Mouse (Mus musculus): ENCODE measurements around the gene D630023F18Rik.

Gene D630023F18Rik

DNA sequence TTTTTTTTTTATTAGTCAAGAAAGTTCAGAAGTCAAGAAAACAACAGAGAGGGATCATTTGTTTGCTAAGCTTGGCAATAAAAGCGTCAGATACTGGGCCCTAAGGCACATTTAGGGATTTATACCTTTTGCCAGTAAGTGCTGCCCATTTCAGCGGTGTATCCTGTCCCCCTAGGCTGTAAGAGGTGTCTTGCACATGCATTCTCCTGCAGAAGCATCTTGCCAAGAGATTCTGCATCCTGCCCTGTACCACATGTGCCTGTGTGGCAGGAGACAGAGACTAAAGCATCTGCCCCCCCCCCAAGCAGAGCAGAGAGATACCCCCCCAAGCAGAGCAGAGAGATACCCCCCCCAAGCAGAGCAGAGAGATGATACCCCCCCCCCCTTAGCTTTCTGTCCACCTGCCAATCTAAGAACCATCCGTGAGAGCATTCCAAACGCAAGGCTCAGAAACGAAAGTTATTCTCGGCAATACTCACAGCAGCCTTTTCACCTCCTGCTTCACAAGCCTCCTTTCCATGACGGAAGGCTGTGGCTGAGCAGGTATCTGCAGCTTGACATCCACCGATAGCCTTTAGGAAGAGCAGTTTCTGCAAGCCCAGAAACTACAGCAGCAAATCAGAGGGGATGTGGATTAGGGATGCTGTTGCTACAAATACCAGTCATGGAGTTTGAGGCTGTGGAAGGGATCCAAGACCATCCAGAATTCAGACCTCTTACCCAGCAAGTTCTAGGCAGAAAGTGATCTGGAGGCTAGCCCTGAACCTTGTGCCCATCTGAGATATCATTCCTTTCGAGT, at the start of gene D630023F18Rik:
TSS of gene D630023F18Rik (minus strand) at position 641 of the 799 bp plus-strand sequence.
- DNase-seq, result no peak

DNA sequence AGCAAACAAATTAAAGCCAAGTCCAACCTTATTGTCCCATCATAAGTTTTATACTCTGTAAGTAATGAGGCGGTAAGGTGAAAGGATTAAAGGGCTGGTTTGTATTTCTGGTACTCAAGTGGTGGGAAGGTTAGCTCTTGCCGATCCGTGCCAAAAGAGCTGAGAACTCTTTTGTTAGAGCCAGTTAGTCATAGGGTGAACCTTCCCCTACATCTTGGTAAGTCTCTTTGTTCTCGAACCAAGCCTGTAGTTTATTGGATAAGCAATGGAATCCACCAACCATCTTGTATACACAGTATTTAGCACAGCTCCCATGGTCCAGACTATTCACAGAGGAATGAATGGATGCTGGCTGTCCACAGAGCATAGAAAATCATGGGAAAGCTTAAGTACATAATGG, 48.6 kb upstream of the D630023F18Rik start:
- no peak for DNase-seq

DNA sequence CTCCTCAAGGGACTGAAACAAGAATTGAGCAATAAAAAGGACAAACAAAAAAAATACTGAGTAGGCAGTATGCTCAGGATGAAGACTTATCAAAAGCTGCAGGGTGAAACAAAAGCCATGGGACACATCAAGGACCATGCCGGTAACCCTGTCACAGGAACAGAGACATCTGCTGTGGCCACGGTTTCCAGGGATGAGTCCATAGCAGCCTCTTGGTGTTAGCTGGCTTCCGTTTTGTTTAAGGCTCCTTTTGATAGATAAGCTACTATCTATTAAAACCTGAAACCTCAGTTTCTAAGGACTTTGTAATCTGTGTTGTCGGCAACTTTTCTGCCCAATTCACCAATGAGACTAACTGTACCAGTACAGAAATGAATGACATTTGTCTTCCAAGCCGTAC, 46.9 kb upstream of the D630023F18Rik start:
- DNase-seq, result no peak

DNA sequence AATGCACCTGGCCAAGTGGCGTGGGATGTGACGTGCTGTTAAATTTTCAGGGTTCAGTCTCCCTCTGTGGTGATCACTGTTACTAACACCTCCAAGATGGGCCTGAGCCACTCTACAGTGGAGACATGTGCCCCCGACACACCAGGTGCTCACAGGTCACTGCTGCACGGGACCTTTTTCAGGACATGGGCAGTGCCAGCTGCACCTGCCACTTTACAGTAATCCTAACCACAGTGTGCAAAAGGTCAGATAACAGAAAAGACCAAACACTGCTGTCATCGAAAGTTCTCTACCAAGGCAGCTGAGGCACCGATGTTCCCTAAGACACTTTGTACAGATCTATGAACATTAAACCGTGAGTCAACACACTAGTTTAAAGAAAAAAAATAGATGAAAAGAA, 46.5 kb upstream of the D630023F18Rik start:
- no peak for DNase-seq

DNA sequence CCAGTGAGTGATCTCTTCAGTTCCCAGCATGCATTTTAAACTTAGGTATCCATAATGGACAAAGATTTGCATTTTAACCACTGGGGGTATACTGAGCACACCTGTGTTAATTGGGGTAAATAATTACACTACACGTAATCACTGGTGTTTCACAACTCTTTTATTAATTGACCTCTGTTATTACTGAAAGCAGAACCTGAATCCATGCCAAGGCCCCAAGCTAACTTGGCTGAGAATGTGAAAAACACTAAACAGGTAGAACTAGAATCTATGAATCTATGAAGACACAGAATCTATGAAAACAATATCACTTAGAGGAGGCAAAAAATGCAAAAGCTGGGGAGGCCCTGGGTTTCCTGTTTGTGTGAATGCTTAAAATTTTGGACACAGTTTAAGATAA, 44.5 kb upstream of the D630023F18Rik start:
- DNase-seq, result peak; percentile 37

DNA sequence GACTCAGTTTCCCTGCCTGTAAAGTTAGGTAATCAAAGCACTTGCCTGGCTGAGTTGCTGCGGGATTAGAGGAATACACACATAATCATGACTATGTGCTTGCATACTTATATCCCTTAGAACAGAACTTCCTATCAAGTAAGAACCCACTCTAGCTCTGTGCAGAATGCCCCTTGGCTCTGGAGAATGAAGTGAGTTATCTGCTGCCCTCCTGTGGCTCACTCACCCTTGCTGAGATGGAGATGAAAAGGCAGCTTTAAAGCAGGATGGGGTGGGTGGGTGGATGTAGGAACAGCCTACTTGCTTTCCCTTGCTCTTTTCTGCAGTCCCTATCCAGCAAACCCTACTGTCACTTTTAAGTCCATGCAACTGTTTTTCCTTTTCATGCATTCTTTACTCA, 39.2 kb upstream of the D630023F18Rik start:
- no peak for DNase-seq

DNA sequence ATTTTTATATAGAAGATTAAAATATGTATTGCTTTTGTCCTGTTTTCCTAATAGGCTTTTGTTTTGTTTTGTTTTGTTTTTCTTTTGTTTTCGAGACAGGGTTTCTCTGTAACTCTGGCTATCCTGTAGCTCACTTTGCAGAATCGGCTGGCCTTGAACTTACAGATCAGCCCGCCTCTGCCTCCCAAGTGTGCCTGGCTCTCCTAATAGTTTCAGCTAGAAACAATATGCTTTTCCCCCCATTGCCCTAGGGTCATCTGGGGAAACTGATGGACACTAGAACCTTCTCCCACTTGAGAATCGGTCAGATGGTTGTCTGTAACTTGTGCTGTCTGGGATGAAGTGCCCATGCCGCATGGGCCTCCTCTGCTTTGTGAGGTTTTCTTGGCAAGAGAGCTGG, 33.1 kb upstream of the D630023F18Rik start:
- DNase-seq, result no peak

DNA sequence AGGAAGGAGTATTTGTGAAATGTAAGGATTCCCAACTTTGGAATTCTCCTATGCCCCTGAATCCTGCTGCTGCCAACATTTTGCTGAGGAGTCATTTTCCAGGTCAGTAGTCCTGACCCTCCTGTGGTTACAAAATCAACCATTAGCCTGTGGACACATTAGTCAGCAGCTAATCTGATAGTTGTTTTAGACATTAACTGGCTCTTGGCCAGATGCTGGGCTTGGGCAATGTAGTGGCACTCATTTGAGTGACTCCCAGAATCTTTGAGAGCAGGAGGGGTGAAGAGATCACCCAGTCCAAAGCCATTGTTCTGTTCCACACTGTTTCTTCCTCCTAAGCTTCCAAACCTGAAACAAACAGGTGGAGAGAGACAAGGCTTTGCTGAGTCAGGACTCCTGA, 31.8 kb upstream of the D630023F18Rik start:
- peak; percentile 87 for DNase-seq

DNA sequence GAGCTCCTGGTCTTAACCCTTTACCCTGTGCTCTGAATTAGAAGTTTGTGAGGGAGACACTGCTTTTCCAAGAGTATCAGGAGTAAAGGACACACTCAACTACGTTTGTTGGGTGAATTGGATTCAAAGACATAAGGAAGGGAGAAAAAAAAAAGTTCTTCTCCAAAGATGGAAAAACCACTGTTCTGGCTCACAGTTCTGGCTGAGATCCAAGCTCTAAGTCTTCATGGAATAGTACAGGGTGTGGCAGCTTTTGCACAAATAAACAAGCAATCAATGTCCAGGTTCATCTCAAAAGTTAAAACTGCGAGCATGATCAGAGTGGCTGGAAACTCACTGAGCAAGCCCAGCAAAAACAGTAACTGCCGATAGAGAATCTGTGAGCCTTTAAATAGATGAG, 25.0 kb upstream of the D630023F18Rik start:
- DNase-seq, result no peak

DNA sequence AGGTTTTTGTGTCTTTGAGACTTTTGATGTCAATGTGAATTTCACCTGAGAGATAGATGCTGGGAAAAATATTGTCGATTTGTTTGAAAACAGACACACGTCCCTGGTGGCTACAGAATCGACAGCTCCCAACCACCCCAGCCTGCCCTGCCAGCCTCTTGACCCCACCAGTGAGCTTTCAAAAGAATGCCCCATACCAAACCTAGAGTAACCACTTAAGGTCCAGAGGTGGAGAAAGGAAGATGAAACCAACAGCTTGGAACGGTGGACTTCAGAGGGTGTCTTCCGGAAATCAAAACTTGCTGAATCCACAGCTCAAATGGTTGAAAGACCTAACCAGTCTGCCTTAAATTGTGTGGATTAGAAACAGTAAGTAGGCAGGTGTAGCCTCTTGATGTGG, 24.3 kb upstream of the D630023F18Rik start:
- DNase-seq, result no peak

DNA sequence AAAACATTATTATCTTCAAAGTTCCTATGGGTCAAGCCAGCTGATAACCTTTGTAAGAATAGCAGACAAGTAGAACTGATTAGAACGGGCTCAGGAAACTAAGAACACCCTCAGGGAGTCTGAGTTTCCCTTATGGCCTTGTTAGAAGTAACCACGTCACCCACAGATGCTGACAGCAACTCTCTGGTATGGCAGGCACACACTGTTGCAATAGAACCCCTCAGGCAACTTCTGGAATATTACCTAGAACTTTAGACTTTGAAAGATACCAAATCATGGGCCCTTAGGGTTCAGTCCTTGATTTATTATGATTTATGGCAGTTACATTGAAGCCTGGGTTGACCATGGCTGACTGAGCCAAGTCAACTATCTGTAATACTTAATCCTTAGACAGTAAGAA, 23.6 kb upstream of the D630023F18Rik start:
- no peak for DNase-seq

DNA sequence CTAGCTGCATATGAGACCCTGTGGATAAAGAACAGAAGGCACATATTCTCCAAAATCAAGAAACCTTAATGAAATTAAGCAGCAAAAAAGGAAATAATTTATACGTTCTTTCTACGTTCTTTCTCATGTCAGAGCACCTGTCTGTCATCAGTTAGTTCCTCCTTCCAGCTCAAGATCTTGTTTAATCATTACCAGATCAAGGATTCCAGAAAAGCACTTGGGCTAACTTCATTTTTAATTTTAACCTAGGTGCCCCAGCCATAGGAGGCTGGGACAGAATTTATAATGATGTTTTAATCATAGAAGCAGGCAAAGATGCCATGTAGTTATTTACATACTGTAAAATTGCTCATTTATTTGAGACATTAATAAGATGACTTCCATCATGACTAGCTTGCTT, 21.8 kb upstream of the D630023F18Rik start:
- no peak for DNase-seq

DNA sequence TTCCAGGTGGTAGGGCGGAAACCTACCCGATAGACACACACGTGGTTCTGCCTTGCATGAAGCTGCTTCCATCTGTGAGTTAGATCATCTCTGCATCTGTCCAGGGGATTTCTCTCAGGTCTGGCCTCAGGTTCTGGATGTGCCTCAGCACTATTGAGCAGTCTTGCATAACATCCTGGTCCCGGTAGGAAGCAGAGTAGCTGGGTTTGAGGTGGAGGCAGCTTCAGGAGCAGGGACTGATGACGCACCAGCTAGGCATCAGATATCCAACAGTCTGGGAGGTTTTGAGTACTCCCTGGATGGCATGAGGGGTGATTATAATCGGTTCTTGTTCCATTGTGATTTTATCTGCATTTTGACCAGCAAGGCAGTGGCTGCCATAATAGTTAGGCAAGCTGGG, 14.5 kb upstream of the D630023F18Rik start:
- no peak for DNase-seq

DNA sequence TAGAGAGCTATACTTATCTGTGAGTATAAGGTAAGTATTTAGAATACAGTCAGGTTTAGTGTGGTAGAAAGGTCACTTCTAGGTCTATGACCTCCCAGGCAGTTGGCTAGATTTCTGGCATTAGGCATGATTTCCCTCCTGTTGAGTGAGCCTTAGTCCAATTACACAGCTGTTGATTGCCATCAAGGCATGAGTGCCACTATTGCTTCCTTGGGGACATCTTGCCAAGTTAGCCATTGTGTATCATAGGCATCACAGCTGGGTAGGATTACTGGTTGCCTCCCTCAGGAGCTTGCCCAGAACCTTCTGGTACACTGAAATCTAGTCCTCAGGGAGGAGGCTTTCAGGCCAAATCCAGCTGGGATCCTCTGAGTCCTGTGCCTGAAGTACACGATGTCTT, 9.8 kb upstream of the D630023F18Rik start:
- no peak for DNase-seq

DNA sequence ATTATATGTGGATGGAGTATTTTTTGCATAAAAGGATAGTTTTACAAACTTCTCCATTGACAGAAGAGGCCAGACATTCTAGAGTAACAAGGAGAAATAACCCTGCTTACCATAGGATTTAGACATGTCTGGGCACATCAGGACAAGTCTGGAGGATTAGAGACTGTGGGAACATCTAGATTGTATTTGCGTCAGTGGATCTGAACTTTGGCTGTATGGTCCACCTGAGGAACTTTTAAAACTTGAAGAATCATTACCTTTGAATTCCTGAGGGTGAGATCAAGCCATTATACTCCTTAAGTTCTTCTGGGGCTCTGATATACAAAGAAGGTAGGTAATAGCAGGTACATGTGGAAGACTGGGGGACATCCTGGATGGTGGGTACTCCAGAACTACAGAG, 8.7 kb upstream of the D630023F18Rik start:
- no peak for DNase-seq

DNA sequence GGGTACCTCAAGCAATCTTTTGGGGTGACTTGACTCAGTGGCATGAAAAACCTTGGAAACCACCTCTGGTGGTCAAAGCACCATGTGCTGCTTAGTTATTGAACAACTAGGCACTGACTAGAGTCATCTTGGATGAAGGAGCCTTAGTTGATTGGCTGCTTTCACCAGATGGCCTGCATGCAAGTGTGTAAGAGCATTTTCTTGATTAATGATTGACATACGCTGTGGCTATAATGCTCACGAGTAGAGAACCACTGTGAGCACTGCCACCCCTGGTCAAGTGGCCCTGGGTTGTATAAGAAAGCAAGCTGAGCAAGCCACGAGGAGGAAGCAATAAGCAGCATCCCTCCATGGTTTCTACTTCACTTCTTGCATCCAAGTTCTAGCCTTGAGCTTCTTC, 7.2 kb upstream of the D630023F18Rik start:
- DNase-seq, result peak; percentile 34

DNA sequence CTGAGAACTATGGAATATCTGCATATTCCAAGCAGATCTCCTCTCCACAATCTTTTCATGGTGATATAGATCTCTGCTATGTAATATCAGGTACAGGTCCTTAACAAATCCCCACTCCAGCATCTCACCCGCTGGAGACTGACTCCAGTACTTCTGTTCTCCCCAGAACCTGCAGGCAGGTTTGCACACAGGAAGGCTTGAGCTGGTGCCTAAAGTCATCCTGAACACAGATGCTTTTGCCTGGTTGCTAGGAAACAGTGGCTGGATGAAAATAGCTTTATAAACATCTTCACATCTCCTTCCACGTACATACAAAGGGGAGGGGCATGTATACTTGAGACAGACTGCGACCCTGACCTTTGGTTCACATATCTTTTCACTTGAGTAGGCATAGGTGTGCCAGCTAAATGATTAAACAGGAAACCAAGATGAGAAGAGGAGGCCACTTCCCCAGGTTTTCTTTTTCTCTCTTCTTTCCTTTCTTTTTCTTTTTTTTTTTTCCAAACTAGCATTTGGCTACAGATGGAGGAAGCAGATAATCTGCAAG, 6.7 kb upstream of the D630023F18Rik start:
- no peak for DNase-seq

DNA sequence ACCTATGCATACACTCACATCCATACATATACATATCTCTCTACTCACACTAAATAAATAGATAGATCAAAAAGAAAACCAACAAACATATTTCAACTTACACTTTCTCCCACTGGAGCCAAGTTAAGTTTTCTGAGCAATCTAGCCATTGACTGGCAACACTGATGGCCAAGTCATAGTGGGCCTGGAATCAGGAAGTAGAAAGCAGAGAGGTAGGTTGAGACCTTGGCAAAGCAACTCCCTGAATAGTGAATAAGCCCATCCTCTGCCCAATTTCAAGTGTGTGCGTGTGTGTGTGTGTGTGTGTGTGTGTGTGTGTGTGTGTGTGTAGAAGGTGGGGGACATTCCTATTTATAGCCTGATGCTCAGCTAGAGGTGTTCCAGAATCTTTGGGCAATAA, 3.6 kb downstream of the D630023F18Rik start, which contains the start of gene Gm28845:
TSS of gene Gm28845 (minus strand) at position 121 of the 400 bp plus-strand sequence.
- DNase-seq, result no peak

DNA sequence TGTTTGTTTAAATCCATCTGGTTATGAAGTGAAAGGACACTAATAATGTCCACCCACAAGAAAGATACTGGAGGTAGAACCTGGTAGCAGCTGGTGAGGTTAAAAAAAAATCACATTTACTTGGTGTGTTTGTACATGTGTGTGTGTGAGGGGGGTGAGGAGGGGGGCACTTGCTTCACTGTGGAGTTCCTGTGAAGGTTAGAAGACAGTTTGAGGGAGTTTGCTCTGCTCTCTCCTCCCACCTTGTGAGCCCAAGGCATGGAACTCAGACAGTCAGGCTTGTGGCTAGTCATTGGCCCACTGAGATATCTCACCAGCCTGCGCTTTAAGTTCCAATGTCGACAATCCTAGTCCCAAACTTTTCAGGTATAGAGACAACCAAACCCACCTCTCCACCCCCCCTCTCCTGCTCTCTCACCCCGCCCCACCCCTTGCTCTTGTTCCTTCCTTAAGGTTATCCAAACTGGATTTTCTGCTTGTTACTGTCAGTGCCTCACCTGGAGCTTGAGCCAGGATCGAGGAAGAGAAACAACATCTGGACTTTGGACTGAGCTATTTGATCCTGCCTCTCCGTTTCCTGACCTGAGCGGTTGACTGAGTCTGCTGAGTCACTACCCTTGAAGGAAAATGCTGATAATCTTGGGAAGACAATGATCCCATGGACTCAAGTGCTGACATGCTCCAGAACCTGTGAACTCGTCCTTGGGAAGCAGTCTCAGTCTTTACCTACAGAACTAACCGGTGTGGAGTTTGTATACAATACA, 4.7 kb downstream of the D630023F18Rik start:
- peak; percentile 74 for DNase-seq

DNA sequence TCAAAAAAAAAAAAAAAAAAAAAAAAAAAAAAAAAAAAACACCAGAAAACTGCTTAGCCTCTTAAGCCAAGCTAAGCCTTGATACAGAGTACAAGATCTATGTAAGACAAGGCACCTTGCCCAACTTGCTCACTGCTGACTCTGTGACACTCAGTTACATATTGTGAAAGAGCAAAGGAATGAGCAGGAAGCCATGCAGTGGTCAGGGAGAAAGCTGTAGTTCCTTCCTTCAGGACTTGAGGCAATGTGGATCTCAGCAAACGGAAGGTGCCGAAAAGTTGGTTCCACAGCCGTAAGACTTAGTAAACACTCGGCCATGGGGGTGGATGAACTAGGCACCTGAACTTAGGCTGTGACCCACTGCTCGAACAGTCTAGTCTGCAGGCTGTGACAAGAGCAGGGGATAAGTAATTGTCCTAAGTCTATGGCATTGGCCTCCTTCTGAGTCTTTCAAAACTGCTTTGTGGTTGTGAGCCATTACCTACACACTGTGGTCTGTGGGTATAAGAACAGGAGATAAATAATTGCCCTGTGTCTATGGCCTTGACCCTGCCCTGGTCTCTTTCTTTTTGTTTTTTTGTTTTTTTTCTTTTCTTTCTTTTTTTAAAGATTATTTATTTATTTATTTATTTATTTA, 9.4 kb downstream of the D630023F18Rik start:
- no peak for DNase-seq

DNA sequence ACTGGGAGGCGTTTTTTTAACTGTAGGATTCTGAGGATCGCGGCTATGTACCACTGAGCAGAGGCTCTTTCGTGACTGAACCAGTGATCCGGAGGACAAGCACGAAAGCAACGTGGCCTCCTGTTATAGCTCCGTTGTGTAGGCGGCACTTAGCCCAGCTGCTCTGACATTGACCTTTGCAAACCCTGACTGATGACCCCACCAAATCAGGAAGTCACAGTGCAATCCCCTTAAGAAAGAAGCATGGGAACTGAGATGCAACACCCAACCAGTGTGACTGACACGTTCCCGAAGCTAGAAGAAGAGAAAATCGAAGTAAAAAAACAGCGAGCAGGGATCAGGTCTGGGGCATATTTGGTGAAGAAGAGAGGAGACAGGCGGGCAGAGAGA, 10.2 kb downstream of the D630023F18Rik start:
- no peak for DNase-seq

DNA sequence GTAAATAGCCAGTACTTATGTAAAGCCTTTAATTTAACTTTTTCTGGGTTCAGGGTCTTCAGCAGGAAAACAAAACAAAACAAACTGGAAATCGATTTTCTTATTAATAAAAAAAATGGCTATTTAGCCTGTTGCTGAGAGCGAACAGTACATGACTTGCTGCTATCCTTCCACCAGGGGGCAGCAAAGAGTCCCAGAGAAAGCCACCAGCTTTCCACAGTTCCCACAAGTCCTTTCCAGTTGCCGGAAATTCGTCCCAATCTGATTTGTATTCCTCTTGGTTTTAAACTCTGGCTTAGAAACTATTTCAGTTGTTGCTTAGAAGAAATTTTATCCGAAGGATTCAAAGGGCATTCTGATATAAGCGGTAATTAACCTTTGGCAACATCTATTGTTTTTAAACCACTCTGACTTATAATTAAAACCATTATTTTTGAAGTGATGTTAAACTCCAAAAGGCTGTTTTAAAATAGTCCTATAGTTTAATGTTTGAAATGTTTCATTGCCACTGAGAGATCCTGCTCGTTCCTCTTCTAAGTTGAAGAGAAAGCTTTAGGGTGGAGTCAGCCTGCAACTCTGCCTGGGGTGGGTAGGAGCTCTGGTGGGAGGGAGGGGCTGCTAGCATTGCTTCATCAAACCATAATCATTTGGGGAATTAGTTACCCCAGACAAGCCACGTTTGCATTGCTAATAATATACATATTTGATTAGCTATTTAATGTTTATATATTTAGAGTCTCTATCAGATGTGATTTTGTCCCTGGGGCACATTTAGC, 10.8 kb downstream of the D630023F18Rik start:
- DNase-seq, result peak; percentile 83

All from kidney, postnatal 14 days (tissue).